Mouse (Mus musculus) lung, adult 2 months (tissue): ENCODE measurements around the gene Sec24b.
A peak's percentile ranks its signal among the peaks of the same experiment; 100 is the strongest.

ENCODE experiments used
- CTCF ChIP-seq: fragments of 200-500 bp; IDR thresholded peaks from 2 replicates; pipeline ENCODE4 v1.5.1; 2011; ENCODE audit warnings: mild to moderate bottlenecking, low read length, control low read depth; ENCODE audit not compliant: insufficient read depth
- POLR2A ChIP-seq: fragments of 200-500 bp; IDR thresholded peaks from 2 replicates; pipeline ENCODE4 v1.6.1; 2011; ENCODE audit warnings: low read depth, mild to moderate bottlenecking, control low read depth, low read length, borderline replicate concordance; ENCODE audit errors: extremely low read depth

DNA sequence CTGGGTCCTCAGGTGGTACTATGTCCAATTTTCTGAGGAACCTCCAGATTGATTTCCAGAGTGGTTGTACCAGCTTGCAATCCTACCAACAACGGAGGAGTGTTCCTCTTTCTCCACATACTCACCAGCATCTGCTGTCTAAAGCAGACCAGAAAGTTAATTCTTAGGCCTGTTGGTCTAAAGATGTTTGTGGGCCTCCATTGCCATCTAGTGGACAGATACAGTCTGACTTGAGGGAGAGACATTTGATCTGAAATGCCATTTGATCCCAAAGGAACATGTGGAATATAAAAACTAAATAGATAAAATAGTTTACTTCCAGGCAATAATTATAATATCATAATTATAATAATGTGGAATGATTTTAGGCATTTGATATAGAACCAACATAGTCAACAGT, 18.4 kb upstream of the Sec24b start:
- TF ChIP-seq CTCF (peak; percentile 31; the same call in 1 of the 2 replicates), POLR2A (no peak)
